Mouse (Mus musculus): ENCODE results near the gene Dock4. TPM values are rescaled to one million over a fixed set of nuclear protein-coding genes. Genes with fewer than 3 reads are reported as not detected.

Dock4 gene
- polyA plus RNA-seq, 1 experiment, result 2.3 TPM

DNA sequence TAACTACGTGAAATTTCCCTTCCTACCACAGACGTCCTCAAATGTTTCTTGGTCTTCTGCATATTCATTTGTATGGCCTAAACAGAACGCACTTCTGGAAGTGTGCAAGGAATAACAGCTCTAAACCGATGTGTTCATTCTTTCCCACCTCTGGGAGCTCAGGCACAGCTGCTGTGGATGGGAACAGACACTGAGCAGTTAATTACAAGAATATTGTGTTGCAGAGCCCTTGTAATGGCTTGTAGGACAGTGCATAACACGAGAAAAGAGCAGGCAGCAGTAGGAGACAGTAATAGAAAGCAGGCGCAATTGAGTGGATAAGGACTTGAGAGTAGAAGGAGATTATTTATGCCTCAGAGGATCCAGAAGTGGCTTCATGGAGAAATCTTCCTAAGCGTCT is 188.4 kb downstream of the Dock4 start:
- no peaks in the 10 kb centered on the region for H3K4me1 ChIP-seq (replicated peaks; ENCODE audit: control insufficient read depth, insufficient read depth, low read length)
- no peaks in the 10 kb centered on the region for H3K27me3 ChIP-seq (ENCODE audit: control insufficient read depth, insufficient read depth, low read length)

DNA sequence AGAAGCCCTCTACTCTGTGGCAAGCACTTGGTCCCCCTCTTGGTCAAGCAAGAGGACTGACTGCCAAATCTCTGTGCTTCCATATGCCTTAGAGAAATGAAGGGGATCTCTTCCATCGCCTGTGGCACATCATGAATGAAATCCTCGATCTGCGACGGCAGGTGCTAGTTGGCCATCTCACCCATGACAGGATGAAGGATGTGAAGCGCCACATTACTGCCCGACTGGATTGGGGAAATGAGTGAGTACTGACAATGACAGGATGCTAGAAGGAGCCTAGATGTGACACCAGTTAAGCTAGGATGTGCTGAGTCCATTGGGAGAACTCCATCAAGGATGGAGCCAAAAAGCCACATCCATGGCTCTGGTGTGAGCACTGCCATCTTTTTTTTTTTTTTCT is 190.2 kb downstream of the Dock4 start:
- TF ChIP-seq CTCF (IDR thresholded peaks at IDR 0.05; ENCODE audit: borderline replicate concordance, control insufficient read depth, extremely low read depth, insufficient read depth, low read length, poor library complexity) (no peak), POLR2A (IDR thresholded peaks at IDR 0.05; ENCODE audit: control insufficient read depth, extremely low read depth, insufficient read depth, low read length, poor library complexity) (no peak)
- H3K27me3 ChIP-seq (ENCODE audit: control insufficient read depth, insufficient read depth, low read length), result no peaks in the 10 kb centered on the region

More for the DNA sequence above, 188.4 kb downstream of the Dock4 start:
- Histone ChIP-seq H3K36me3 (ENCODE audit: control insufficient read depth, insufficient read depth, low read length) (no peaks in the 10 kb centered on the region), H3K4me3 (ENCODE audit: control insufficient read depth, insufficient read depth, low read length) (no peak overlapping the region), H3K27ac (ENCODE audit: control insufficient read depth, insufficient read depth, low read length) (no peak overlapping the region)
- DNase-seq, result no peak
- TF ChIP-seq CTCF (IDR thresholded peaks at IDR 0.05; ENCODE audit: borderline replicate concordance, control insufficient read depth, extremely low read depth, insufficient read depth, low read length, poor library complexity) (no peak), POLR2A (IDR thresholded peaks at IDR 0.05; ENCODE audit: control insufficient read depth, extremely low read depth, insufficient read depth, low read length, poor library complexity) (no peak)
- WGBS, result 94% methylated on average over 7 of the region's 7 CpGs

DNA sequence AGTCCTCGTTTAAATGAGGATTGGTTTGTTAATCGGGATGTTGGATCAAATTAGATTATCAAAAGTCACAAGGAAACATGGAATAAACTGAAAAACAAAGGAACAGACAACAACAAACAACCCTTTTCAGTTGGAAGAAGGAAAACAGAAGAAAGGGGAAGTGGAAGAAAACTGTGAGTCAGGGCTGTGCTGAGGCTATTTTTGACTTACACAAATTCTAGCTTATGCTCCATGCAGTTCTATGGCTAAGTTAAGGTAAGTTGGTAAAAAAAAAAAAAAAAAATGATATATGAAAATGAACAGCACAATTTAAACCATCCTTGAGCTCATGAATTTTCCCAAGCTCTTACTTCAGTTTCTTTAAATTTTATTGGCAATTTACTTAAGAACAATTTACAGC is 191.7 kb downstream of the Dock4 start:
- no peak for TF ChIP-seq POLR2A (IDR thresholded peaks at IDR 0.05; ENCODE audit: control insufficient read depth, extremely low read depth, insufficient read depth, low read length, poor library complexity)
- no peak for TF ChIP-seq CTCF (IDR thresholded peaks at IDR 0.05; ENCODE audit: borderline replicate concordance, control insufficient read depth, extremely low read depth, insufficient read depth, low read length, poor library complexity)
- H3K4me3 ChIP-seq (ENCODE audit: control insufficient read depth, insufficient read depth, low read length), result no peak overlapping the region
- H3K36me3 ChIP-seq (ENCODE audit: control insufficient read depth, insufficient read depth, low read length), result no peaks in the 10 kb centered on the region
- no peak overlapping the region for H3K27ac ChIP-seq (ENCODE audit: control insufficient read depth, insufficient read depth, low read length)
- 90% methylated on average over 2 of the region's 2 CpGs for WGBS
- no peaks in the 10 kb centered on the region for H3K4me1 ChIP-seq (replicated peaks; ENCODE audit: control insufficient read depth, insufficient read depth, low read length)
- H3K27me3 ChIP-seq (ENCODE audit: control insufficient read depth, insufficient read depth, low read length), result no peaks in the 10 kb centered on the region
- no peak for DNase-seq

More for the DNA sequence above, 190.2 kb downstream of the Dock4 start:
- Histone ChIP-seq H3K36me3 (ENCODE audit: control insufficient read depth, insufficient read depth, low read length) (no peaks in the 10 kb centered on the region), H3K27ac (ENCODE audit: control insufficient read depth, insufficient read depth, low read length) (no peak overlapping the region), H3K4me1 (replicated peaks; ENCODE audit: control insufficient read depth, insufficient read depth, low read length) (no peaks in the 10 kb centered on the region), H3K4me3 (ENCODE audit: control insufficient read depth, insufficient read depth, low read length) (no peak overlapping the region)
- DNase-seq, result no peak
- 97% methylated on average over 6 of the region's 6 CpGs for WGBS

GRCm38 (mm10) chr12:40645869-40646268 is 200.1 kb downstream of the Dock4 start:
- H3K4me3 ChIP-seq (ENCODE audit: control insufficient read depth, insufficient read depth, low read length), result no peak overlapping the region
- WGBS, result 97% methylated on average over 6 of the region's 6 CpGs

GRCm38 (mm10) chr12:40654312-40654711 is 208.6 kb downstream of the Dock4 start:
- no peak for DNase-seq
- Histone ChIP-seq H3K36me3 (ENCODE audit: control insufficient read depth, insufficient read depth, low read length) (no peaks in the 10 kb centered on the region), H3K27me3 (ENCODE audit: control insufficient read depth, insufficient read depth, low read length) (no peaks in the 10 kb centered on the region), H3K4me1 (replicated peaks; ENCODE audit: control insufficient read depth, insufficient read depth, low read length) (no peaks in the 10 kb centered on the region), H3K4me3 (ENCODE audit: control insufficient read depth, insufficient read depth, low read length) (no peak overlapping the region), H3K27ac (ENCODE audit: control insufficient read depth, insufficient read depth, low read length) (no peak overlapping the region)
- WGBS, result 82% methylated on average over 2 of the region's 2 CpGs
- TF ChIP-seq POLR2A (IDR thresholded peaks at IDR 0.05; ENCODE audit: control insufficient read depth, extremely low read depth, insufficient read depth, low read length, poor library complexity) (no peak), CTCF (IDR thresholded peaks at IDR 0.05; ENCODE audit: borderline replicate concordance, control insufficient read depth, extremely low read depth, insufficient read depth, low read length, poor library complexity) (no peak)

More at GRCm38 (mm10) chr12:40645869-40646268, 200.1 kb downstream of the Dock4 start:
- Histone ChIP-seq H3K27me3 (ENCODE audit: control insufficient read depth, insufficient read depth, low read length) (no peaks in the 10 kb centered on the region), H3K4me1 (replicated peaks; ENCODE audit: control insufficient read depth, insufficient read depth, low read length) (no peaks in the 10 kb centered on the region), H3K27ac (ENCODE audit: control insufficient read depth, insufficient read depth, low read length) (no peak overlapping the region), H3K36me3 (ENCODE audit: control insufficient read depth, insufficient read depth, low read length) (no peaks in the 10 kb centered on the region)
- TF ChIP-seq POLR2A (IDR thresholded peaks at IDR 0.05; ENCODE audit: control insufficient read depth, extremely low read depth, insufficient read depth, low read length, poor library complexity) (no peak), CTCF (IDR thresholded peaks at IDR 0.05; ENCODE audit: borderline replicate concordance, control insufficient read depth, extremely low read depth, insufficient read depth, low read length, poor library complexity) (no peak)
- no peak for DNase-seq

DNA sequence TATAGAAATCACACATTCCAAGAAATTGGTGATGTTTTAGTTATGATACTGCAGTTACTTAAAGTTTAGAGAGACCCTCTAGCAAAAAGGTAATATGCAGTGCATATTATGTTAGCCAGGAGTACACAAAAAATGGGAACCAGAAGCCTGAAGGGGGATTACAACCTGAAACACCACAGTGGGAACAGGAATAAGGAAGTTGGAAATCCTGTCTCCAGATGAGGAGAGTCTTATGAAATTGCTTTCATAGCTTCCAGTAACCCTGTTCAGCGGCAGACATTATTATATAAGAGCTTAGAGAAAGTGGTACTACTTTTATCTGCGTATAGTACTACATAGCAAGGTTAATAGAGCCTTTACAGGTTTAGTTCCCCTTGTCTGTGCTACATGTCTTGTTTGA is 210.1 kb downstream of the Dock4 start:
- Histone ChIP-seq H3K36me3 (ENCODE audit: control insufficient read depth, insufficient read depth, low read length) (no peaks in the 10 kb centered on the region), H3K4me1 (replicated peaks; ENCODE audit: control insufficient read depth, insufficient read depth, low read length) (no peaks in the 10 kb centered on the region), H3K27ac (ENCODE audit: control insufficient read depth, insufficient read depth, low read length) (no peak overlapping the region), H3K4me3 (ENCODE audit: control insufficient read depth, insufficient read depth, low read length) (no peak overlapping the region), H3K27me3 (ENCODE audit: control insufficient read depth, insufficient read depth, low read length) (no peaks in the 10 kb centered on the region)
- DNase-seq, result no peak
- 83% methylated on average over 2 of the region's 2 CpGs for whole genome bisulfite sequencing
- TF ChIP-seq POLR2A (IDR thresholded peaks at IDR 0.05; ENCODE audit: control insufficient read depth, extremely low read depth, insufficient read depth, low read length, poor library complexity) (no peak), CTCF (IDR thresholded peaks at IDR 0.05; ENCODE audit: borderline replicate concordance, control insufficient read depth, extremely low read depth, insufficient read depth, low read length, poor library complexity) (no peak)

DNA sequence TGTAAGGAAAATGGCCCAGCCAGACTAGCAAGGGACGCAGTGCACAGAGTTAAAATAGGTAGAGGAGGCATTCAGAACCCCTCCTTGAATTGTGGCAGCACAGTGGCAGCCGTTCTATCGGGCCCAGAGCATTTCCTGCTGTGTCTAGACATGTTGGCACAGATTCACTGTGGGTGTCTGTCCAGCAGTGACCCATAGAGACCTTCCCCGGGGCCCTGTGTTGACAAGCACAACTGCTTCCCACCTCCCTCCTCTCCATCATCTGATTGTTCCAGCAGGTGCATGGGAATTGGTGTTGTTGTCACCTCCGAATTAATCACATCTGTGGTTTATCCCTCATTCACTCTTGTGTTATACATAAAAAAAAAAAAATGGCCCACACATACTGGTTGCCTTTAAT is 210.7 kb downstream of the Dock4 start:
- no peaks in the 10 kb centered on the region for H3K27me3 ChIP-seq (ENCODE audit: control insufficient read depth, insufficient read depth, low read length)
- DNase-seq, result no peak
- no peaks in the 10 kb centered on the region for H3K36me3 ChIP-seq (ENCODE audit: control insufficient read depth, insufficient read depth, low read length)
- no peak overlapping the region for H3K4me3 ChIP-seq (ENCODE audit: control insufficient read depth, insufficient read depth, low read length)
- H3K27ac ChIP-seq (ENCODE audit: control insufficient read depth, insufficient read depth, low read length), result no peak overlapping the region
- WGBS, result 80% methylated on average over 5 of the region's 5 CpGs
- no peaks in the 10 kb centered on the region for H3K4me1 ChIP-seq (replicated peaks; ENCODE audit: control insufficient read depth, insufficient read depth, low read length)
- no peak for TF ChIP-seq CTCF (IDR thresholded peaks at IDR 0.05; ENCODE audit: borderline replicate concordance, control insufficient read depth, extremely low read depth, insufficient read depth, low read length, poor library complexity)
- no peak for TF ChIP-seq POLR2A (IDR thresholded peaks at IDR 0.05; ENCODE audit: control insufficient read depth, extremely low read depth, insufficient read depth, low read length, poor library complexity)
